Mouse (Mus musculus) kidney, adult 9 months (tissue): Measurements from ENCODE around the gene Serinc4.

ENCODE experiments used
- DNase-seq: peaks from one replicate; pipeline ENCODE4 v3.0.0; 2022

Serinc4 gene

GRCm38 (mm10) chr2:121446506-121446905 lies 10.1 kb downstream of the Serinc4 start:
- no peak for DNase-seq

DNA sequence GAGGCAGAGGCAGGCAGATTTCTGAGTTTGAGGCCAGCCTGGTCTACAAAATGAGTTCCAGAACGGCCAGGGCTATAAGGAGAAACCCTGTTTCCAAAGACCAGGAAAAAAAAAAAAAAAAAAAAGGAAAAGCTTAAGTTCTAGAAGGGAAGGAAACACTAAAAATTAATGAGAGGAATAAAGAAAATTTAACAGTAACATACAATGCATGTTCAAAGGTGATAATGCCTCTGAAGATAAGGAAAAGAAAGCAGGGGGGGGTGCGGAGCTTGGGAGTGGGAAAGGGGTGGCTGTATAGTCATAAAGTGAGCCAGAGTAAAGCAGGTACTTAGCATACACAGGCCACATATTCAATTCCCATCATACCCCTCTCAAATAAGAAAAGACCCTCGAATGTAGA lies 11.5 kb downstream of the Serinc4 start:
- no peak for DNase-seq

DNA sequence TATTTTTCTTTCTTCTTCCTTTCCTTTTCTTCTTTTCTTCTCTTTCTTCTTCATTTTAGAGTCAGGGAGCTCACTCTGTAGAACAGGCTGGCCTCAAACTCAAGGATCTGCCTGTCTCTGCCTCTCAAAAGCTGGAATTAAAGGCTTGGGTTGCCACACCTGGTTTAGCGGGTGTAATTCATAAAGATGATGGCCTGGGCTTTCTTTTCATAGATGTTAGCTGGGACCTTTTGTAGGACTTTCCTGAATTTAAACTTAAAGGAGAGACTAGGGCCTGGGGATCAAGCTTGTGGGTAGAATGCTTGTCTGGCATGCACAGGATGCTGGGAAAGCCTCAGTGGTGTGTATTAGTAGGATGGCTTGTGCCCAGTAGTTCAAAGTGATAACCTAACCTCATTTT lies 12.4 kb downstream of the Serinc4 start, which contains the start of gene Ell3:
Gene Ell3 (minus strand): TSS at position 101 of the 400 bp plus-strand sequence.
- no peak for DNase-seq

GRCm38 (mm10) chr2:121443068-121443349 lies 13.6 kb downstream of the Serinc4 start:
- DNase-seq = no peak

DNA sequence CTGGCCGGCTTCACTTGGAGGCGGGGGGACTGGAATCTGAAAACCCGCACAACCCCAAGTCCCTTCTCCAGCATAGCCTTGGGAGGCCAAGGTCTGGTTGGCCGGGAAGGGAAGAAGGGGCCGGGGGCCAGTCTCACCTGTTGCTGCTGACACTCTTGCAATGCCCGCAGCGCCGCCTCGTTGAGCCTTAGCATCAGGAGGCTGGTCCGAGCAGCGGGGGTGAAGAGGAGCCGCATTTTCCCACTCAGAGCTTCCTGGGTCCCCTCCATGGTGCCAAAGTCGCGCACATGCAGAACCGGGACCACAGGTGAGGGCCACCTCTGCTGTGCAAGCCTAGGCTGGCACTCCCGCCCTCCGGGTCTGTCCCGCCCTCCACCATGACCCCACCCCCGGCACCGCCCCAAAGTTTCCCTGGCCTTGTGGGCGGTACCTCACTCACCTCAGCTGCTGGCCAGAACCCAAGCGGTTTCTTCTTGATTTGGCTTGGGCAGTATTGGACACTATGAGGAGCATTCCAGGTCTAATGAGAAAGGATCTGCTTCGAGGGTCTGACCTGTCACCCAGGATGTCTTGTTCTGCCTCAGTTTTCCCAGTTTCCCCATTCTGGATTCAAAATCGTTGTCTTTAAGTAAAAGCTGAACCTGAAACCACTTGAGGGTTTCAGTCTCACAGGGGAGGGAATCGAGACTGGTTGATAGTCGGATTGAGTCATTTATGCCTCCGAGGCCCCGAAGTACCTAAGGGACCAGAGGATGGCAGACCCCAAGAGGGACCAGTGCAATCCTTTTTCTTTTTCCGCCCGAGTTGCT lies 14.1 kb downstream of the Serinc4 start:
- DNase-seq = peak; percentile 92

GRCm38 (mm10) chr2:121441800-121442199 lies 14.8 kb downstream of the Serinc4 start:
- DNase-seq = no peak

DNA sequence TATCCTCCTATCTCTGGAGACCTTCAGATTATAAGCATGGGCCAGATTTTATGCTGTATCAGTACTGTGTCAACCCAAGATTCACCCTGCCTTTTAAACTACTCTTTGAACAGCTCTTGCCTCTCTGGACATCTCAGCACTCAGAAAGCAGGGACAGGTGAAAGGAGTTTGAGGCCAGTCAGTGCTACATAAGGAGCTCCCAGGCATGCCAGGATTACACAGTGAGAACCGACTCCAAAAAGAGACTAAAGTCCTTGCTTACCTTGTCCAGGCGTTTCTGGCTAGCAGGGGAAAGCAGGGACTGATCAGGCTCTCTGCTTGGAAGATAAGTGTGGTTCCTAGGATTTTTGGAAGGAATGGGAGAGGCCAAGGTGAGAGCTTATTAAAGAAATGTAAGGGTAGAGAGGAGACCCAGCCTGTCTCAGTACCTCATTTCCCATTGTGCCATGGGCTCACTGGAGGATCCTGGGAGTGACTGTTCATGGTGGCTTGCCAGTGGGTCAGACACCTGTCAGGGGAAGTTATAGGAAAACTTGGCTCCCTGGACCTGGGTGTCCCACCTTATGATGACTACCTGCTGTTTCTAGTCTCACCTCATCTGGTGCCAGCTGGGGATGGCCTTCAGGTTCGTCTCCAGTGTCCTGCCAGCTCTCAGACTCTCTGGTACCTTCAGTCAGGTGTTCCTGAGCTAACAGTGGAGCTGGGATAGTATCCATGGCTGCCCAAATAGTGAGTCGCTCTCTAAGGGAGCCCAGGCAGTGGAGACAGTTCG lies 15.6 kb downstream of the Serinc4 start:
- no peak for DNase-seq

DNA sequence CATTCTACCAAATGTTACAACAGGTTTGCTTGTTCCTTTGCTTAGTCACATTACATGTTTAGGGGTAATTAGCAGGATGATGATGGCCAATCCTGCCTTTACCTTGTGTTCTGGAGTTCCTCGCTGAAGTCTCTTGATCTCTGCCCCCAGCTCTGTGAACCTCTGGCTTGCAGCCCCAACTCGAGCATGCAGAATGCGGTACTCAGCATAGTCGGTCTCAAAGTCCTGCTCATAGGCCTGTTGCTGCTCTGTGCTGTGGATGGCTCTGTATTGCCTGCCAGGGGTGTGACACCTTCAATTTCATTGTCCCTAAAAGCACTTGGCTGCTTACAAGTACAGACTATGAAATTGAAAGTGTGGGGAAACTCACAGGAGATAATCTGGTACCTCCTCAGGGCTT lies 16.8 kb downstream of the Serinc4 start:
- peak; percentile 86 for DNase-seq

DNA sequence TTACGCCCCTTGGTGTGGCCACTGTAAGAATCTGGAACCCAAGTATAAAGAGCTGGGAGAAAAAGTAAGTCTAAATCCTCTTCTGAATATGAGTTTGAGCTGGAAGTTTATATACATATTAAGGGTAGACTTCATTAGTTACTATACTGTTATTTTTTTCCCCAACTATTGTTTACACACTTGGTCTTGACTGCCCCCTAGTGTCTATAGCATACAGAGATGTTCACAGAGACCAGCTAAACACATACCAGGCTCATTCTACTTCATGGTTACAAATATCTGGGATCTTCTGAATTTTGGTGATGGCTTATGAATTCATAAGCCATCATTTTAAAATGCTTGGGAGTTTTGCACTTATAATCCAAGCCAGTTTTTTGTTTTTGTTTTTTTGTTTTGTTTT lies 21.7 kb downstream of the Serinc4 start:
- no peak for DNase-seq

GRCm38 (mm10) chr2:121425890-121426289 lies 30.7 kb downstream of the Serinc4 start:
- no peak for DNase-seq

DNA sequence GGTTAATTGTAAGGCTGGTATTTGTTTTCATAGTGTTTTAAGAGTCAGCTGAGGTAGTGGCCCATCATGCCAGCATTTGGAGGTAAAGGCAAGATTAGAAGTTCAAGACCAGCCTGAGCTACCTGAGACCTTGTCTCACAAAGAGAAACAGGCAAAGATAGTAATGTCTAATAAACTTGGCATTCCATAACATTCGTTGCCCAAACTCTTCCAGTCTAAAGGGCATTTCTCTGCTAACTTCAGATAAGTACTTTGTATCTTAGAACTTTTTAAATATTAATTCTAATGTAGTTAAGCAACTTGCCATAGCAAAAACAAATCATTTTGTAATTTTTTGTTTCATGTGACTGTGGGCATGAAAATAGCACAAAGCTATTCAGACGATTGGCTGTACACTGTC lies 33.4 kb downstream of the Serinc4 start:
- DNase-seq = no peak

GRCm38 (mm10) chr2:121418476-121418875 lies 38.1 kb downstream of the Serinc4 start:
- no peak for DNase-seq

DNA sequence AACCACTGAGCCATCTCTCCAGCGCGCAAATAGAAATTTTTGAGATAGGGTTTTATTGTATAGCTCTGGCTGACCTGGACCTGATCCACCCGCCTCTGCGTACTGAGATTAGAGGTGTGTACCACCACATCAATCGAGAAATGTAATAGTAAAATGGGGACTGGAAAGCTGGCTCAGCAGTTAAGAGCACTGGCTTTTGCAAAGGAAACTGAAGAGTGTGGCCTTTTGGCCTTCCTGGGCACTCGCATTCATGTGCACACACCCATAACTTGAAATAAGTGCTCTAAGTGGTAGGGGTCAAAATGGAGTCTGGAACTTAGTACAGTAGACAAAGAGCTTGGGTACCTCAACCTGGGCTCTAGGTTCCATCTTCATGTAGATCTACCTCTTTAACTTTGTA lies 40.2 kb downstream of the Serinc4 start:
- DNase-seq = no peak

- no peak for DNase-seq
Observed at GRCm38 (mm10) chr2:121415591-121415990, 41.0 kb downstream of the Serinc4 start.

- DNase-seq = no peak
Observed at GRCm38 (mm10) chr2:121415103-121415502, 41.5 kb downstream of the Serinc4 start.

DNA sequence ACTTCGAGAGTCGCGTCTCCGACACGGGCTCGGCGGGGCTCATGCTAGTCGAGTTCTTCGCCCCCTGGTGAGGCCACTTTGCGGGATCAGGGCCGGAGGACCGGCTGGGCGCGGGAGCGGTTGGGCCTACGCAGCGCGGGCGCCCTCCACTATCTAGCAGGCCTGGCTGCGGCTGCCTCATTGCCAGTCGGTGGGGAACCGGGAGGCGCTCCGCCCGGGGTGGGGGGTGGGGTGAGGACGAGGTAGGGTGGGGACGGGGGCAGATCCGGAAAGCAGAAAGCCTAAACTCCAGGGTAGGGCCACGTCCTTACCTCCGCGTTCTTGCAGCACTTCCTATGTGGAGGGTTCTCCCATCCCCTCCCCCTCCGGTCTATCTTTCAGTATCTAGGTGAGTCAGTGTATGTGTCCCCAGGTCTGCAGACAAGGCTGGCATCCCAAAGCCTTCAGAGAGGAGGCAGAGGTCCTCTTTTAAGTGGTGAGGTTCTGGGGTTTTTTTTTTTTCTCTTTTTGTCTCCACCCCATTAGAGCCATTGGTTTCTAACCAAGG lies 42.4 kb downstream of the Serinc4 start:
- peak; percentile 50 for DNase-seq

DNA sequence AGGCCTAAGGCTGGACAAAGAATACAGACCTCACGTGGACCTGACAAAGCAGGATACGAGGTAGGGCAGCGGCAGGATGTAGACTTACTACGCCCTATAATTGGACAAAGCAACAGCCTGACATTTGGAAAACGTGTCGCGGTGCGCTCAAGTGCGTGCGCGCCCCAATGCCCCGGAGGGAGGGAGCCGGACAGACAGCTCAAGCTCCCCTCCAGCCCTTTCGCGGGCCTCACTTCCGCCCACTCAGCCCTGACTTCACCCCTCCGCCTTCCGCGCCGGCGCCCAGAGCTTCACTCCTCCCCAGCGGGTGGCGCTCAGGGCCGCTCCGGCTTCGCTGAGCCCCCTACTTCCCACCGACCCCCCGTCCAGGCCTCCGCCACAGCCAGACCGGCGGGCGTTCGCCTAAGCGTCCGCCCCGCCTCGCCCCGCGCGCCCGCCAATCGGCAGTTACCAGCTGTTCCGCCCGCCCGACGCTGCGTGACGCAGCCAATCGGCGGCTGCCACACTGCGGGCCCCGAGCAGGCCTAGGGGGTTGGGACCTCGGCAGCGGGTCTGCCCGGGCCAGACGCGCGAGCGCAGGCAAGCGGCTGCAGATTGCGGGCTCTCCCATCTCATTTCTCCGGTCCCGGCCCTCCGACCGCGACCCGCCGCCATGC lies 43.1 kb downstream of the Serinc4 start, which contains the start of the genes Pdia3 and Catsper2:
Gene Pdia3 (plus strand): TSS at position 389 of the 656 bp plus-strand sequence.
Gene Catsper2 (minus strand): TSS at position 406 of the 656 bp plus-strand sequence.
- DNase-seq = peak; percentile 95

GRCm38 (mm10) chr2:121412843-121413386 lies 43.7 kb downstream of the Serinc4 start:
- DNase-seq = no peak

GRCm38 (mm10) chr2:121408160-121408559 lies 48.4 kb downstream of the Serinc4 start:
- peak; percentile 53 for DNase-seq

GRCm38 (mm10) chr2:121403296-121403695 lies 53.3 kb downstream of the Serinc4 start:
- DNase-seq = no peak

- DNase-seq = peak; percentile 81
Observed at GRCm38 (mm10) chr2:121396624-121397023, 60.0 kb downstream of the Serinc4 start.
